Mouse (Mus musculus): ENCODE measurements around the gene Gm37240.

DNA sequence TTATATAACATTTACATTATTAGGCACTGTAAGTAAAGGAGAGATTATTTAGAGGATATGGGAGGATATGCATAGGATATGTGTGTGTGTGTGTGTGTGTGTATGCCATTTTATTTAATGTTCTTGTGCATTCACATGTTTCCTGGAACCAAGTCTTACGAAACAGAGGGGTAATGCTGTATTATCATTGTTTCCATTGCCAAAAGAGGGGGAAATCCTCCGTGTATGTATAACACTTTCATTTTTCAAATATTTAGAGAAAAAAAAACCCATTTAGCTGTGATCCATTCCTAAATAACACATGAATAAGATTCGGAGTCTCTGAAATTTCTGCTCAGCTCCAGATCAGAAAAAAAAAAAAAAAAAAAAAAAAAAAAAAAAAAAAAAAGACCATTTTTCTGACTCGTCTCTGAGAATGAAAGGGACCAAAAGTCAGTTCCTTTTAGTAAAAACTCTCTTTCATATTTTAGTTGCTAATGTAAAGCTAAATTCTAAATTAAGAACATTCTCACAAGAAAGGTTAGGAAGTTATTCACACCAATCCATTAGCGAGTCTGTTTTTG is 378.5 kb downstream of the Gm37240 start:
- TF ChIP-seq CTCF (IDR thresholded peaks at IDR 0.05; ENCODE audit: low read depth), result no peak
- no peak for TF ChIP-seq EP300 (optimal IDR thresholded peaks at IDR 0.05)
